Mouse (Mus musculus) forebrain, embryonic 16.5 days (tissue): Measurements from ENCODE around the gene Pld2. TPM values are rescaled to one million over a fixed set of nuclear protein-coding genes. Genes with fewer than 3 reads are reported as not detected.

ENCODE experiments used
- ATAC-seq: fragments of 200-750 bp; cut with Nextera tagmentation; 2 replicates; pipeline ENCODE4 v1.8.0; 2017; ENCODE audit warnings: mild to moderate bottlenecking, moderate library complexity
- H3K27ac ChIP-seq: fragments of 300-500 bp; sonication (generic); 2 replicates; pipeline ENCODE4 v1.5.1; 2014; ENCODE audit warnings: low read length, control low read depth
- H3K27me3 ChIP-seq: fragments of 300-500 bp; sonication (generic); replicated peaks from 2 replicates; pipeline ENCODE4 v1.6.1; 2014; ENCODE audit warnings: low read length; ENCODE audit not compliant: control insufficient read depth, insufficient read depth
- H3K36me3 ChIP-seq: fragments of 300-500 bp; sonication (generic); 2 replicates; pipeline ENCODE4 v1.6.1; 2014; ENCODE audit not compliant: control insufficient read depth, insufficient read depth
- H3K4me1 ChIP-seq: fragments of 300-500 bp; sonication (generic); replicated peaks from 2 replicates; pipeline ENCODE4 v1.6.1; 2014; ENCODE audit warnings: low read length; ENCODE audit not compliant: control insufficient read depth, insufficient read depth
- H3K4me2 ChIP-seq: fragments of 300-500 bp; sonication (generic); 2 replicates; pipeline ENCODE4 v1.6.1; 2014; ENCODE audit warnings: mild to moderate bottlenecking, low read length, control low read depth
- H3K4me3 ChIP-seq: fragments of 300-500 bp; sonication (generic); replicated peaks from 2 replicates; pipeline ENCODE4 v1.5.1; 2014; ENCODE audit warnings: mild to moderate bottlenecking, low read length, control low read depth
- H3K9ac ChIP-seq: fragments of 300-500 bp; sonication (generic); replicated peaks from 2 replicates; pipeline ENCODE4 v1.6.1; 2014; ENCODE audit warnings: low read depth, low read length, control low read depth
- H3K9me3 ChIP-seq: fragments of 300-500 bp; sonication (generic); 2 replicates; pipeline ENCODE4 v1.6.1; 2016; ENCODE audit warnings: low read length; ENCODE audit not compliant: control insufficient read depth
- WGBS: fragments of 180-500 bp; shearing (Covaris S2); extraction: QIAGEN DNeasy Blood & Tissue Kit; methylation state at CpG from one replicate; pipeline ENCODE4 v1.1.7; 2014; 5-methylcytosine and 5-hydroxymethylcytosine counted together
- polyA plus RNA-seq: library from polyadenylated mRNA; unstranded; fragments of >200 nt; fragmentation: Nextera tagmentation; extraction: Ambion mirVana; gene quantifications from 2 replicates; pipeline ENCODE4 v1.2.1, GENCODE M21; 2015

Pld2 gene
- polyA plus RNA-seq, 1 experiment from 2014 or later, result 9.0 TPM

GRCm38 (mm10) chr11:70579710-70580357, 40.0 kb downstream of the Pld2 start:
- 87% methylated on average over 9 of the region's 9 CpGs for WGBS
- H3K4me2 ChIP-seq, result no peak overlapping the region
- no peak overlapping the region for H3K9ac ChIP-seq
- no peak overlapping the region for H3K27ac ChIP-seq
- no peaks in the 10 kb centered on the region for H3K27me3 ChIP-seq
- no peak overlapping the region for H3K4me3 ChIP-seq
- peaks cover 18% of the 10 kb centered on the region for H3K4me1 ChIP-seq
- no peaks in the 10 kb centered on the region for H3K36me3 ChIP-seq
- no peak for ATAC-seq
- no peaks in the 10 kb centered on the region for H3K9me3 ChIP-seq

DNA sequence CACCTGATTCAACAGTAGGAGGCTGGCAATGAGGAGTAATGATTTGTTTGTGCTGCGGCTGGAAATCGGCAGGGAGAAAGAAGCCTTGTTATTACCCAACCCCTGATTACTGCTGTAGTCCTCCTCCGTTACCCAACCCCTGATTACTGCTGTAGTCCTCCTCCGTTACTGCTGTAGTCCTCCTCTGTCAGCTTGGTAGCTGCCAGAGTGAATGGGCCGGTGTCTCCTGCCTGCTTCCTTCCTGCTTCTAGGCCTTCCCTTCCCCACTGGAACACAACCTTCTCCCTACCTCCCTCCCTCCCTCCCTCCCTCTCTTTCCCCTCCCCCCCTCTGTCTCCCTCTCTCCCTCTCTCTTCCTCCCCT, 40.5 kb downstream of the Pld2 start:
- Histone ChIP-seq H3K4me1 (peaks cover 23% of the 10 kb centered on the region), H3K36me3 (no peaks in the 10 kb centered on the region), H3K4me2 (no peak overlapping the region), H3K27ac (no peak overlapping the region), H3K4me3 (no peak overlapping the region), H3K27me3 (no peaks in the 10 kb centered on the region), H3K9ac (no peak overlapping the region), H3K9me3 (no peaks in the 10 kb centered on the region)
- ATAC-seq, result no peak
- 51% methylated on average over 5 of the region's 5 CpGs for WGBS

- no peaks in the 10 kb centered on the region for H3K27me3 ChIP-seq
- ATAC-seq, result no peak
- H3K27ac ChIP-seq, result no peak overlapping the region
- H3K4me2 ChIP-seq, result no peak overlapping the region
- H3K9me3 ChIP-seq, result no peaks in the 10 kb centered on the region
- H3K36me3 ChIP-seq, result no peaks in the 10 kb centered on the region
- H3K4me3 ChIP-seq, result no peak overlapping the region
- peaks cover 29% of the 10 kb centered on the region for H3K4me1 ChIP-seq
- WGBS, result 74% methylated on average over 3 of the region's 3 CpGs
- H3K9ac ChIP-seq, result no peak overlapping the region
Measured at GRCm38 (mm10) chr11:70580921-70581320, 41.1 kb downstream of the Pld2 start.

DNA sequence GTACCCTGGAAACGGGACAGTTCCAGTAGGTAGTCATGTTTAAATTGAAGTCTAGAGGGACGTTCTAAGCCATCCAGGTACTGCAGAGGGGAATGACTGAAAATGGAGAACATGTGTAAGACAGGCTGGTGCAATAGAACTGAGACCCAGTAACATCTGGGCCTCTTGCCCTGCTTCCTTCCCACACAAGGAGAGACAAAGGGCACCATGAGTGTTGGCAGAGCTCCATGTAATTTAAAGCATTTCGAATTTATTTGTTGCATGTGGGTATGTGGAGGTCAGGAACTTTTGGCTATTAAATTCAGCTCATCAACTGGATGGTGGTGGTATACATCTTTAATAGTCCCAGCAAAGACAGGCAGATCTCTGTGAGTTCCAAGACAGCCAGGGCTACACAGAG, 42.3 kb downstream of the Pld2 start:
- 71% methylated on average over 3 of the region's 3 CpGs for WGBS
- Histone ChIP-seq H3K4me2 (no peak overlapping the region), H3K4me3 (no peak overlapping the region), H3K4me1 (peaks cover 29% of the 10 kb centered on the region), H3K27ac (no peak overlapping the region), H3K27me3 (no peaks in the 10 kb centered on the region), H3K9me3 (no peaks in the 10 kb centered on the region), H3K9ac (no peak overlapping the region), H3K36me3 (no peaks in the 10 kb centered on the region)
- no peak for ATAC-seq

- Histone ChIP-seq H3K4me3 (no peak overlapping the region), H3K27ac (no peak overlapping the region), H3K9ac (no peak overlapping the region), H3K4me1 (peaks cover 20% of the 10 kb centered on the region), H3K27me3 (no peaks in the 10 kb centered on the region), H3K4me2 (no peak overlapping the region), H3K9me3 (no peaks in the 10 kb centered on the region), H3K36me3 (no peaks in the 10 kb centered on the region)
- no peak for ATAC-seq
- 69% methylated on average over 6 of the region's 6 CpGs for WGBS
Measured at GRCm38 (mm10) chr11:70583022-70583714, 43.3 kb downstream of the Pld2 start.

GRCm38 (mm10) chr11:70583775-70584174, 43.9 kb downstream of the Pld2 start:
- ATAC-seq, result no peak
- WGBS, result 87% methylated on average over 7 of the region's 7 CpGs
- H3K4me2 ChIP-seq, result no peak overlapping the region
- H3K27me3 ChIP-seq, result no peaks in the 10 kb centered on the region
- peaks cover 18% of the 10 kb centered on the region for H3K4me1 ChIP-seq
- no peaks in the 10 kb centered on the region for H3K9me3 ChIP-seq
- H3K4me3 ChIP-seq, result no peak overlapping the region
- no peak overlapping the region for H3K9ac ChIP-seq
- H3K36me3 ChIP-seq, result no peaks in the 10 kb centered on the region
- no peak overlapping the region for H3K27ac ChIP-seq

- Histone ChIP-seq H3K27me3 (no peaks in the 10 kb centered on the region), H3K9ac (no peak overlapping the region), H3K27ac (no peak overlapping the region), H3K36me3 (no peaks in the 10 kb centered on the region), H3K4me3 (no peak overlapping the region), H3K4me2 (no peak overlapping the region), H3K4me1 (peaks cover 14% of the 10 kb centered on the region), H3K9me3 (no peaks in the 10 kb centered on the region)
- WGBS, result 38% methylated on average over 7 of the region's 7 CpGs
- ATAC-seq, result no peak
Measured at GRCm38 (mm10) chr11:70585457-70585856, 45.6 kb downstream of the Pld2 start.

- 95% methylated on average over 3 of the region's 3 CpGs for WGBS
- no peak for ATAC-seq
- Histone ChIP-seq H3K4me1 (peaks cover 11% of the 10 kb centered on the region), H3K9me3 (no peaks in the 10 kb centered on the region), H3K4me3 (no peak overlapping the region), H3K4me2 (no peak overlapping the region), H3K9ac (no peak overlapping the region), H3K36me3 (no peaks in the 10 kb centered on the region), H3K27me3 (no peaks in the 10 kb centered on the region), H3K27ac (no peak overlapping the region)
Measured at GRCm38 (mm10) chr11:70586261-70586660, 46.4 kb downstream of the Pld2 start.

DNA sequence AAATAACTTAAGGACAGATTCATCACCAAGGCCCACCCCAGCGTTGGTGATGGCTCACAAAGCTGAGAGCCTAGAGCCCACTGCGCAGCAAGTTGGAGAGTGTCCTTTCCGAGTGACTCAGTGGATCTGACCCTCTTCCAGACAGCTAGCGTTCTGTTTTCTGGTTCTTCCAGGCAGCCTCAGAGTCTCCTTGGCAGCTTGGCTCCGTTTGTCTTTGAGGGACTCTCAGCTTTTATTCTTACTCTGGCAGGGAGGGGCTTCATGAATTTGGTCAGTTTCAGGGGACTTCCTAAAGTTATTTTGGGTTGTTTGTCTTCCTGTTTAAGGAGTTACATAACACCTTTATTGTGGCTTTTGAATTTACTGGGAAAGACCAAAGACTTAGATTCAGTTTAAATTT, 47.1 kb downstream of the Pld2 start:
- H3K36me3 ChIP-seq, result no peaks in the 10 kb centered on the region
- H3K9ac ChIP-seq, result no peak overlapping the region
- no peak overlapping the region for H3K4me3 ChIP-seq
- H3K4me2 ChIP-seq, result no peak overlapping the region
- no peak for ATAC-seq
- H3K9me3 ChIP-seq, result no peaks in the 10 kb centered on the region
- no peak overlapping the region for H3K27ac ChIP-seq
- peaks cover 14% of the 10 kb centered on the region for H3K4me1 ChIP-seq
- H3K27me3 ChIP-seq, result no peaks in the 10 kb centered on the region
- 79% methylated on average over 5 of the region's 5 CpGs for WGBS
